ENCODE assay signal across 26 mouse cellular contexts in the genomic region with DNA sequence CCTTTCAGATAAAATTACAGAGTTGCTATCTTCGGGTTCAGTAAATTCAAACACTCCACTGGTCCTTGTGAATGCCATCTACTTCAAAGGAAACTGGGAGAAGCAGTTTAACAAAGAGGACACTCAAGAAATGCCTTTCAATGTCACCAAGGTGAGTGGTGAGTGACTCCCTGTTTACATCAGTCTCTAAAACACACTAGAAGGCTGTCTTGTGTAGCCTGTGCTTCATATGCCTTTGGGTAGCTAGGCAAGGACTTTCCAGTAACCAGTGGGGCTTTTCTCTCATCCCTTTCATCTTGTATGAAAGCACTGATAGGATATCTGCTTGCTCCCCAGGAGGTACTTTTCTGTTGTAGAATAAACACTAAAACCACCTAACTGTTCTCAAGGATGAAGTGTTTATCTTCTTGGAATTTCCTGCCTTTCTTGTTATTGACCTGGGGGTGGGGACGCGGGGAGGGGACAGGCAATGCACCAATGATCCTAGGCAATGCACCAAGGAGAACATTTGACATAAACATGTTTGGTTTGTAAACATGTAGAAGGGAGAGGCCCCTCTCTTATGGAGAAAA. TPM values are rescaled to one million over a fixed set of nuclear protein-coding genes. Genes with fewer than 3 reads are reported as not detected.
DNase-seq lines count a peak whose midpoint lies in the region; ATAC-seq lines count a peak whose summit lies in the region.
"Had no signal": no experiment of that assay in that cellular context is flagged by ENCODE, and none has a peak within 500 bp of the region (broad histone marks: within the 10 kb centered on the region; RNA-seq: fewer than 3 reads in every experiment).

No protein-coding gene starts in this region.

- peak overlapping the region; percentile 40 for H3K27ac ChIP-seq in liver, embryonic 13.5 days
- H3K27ac ChIP-seq in liver, embryonic 11.5 days (ENCODE audit: low read depth, low read length) = no peak overlapping the region
- H3K27ac ChIP-seq in lung, embryonic 15.5 days = peak overlapping the region; percentile 58
- no peak overlapping the region for H3K27ac ChIP-seq in limb, embryonic 10.5 days
- H3K27ac ChIP-seq: forebrain, embryonic 13.5 days; gastrocnemius, adult 2 months; heart, embryonic 13.5 days; hindbrain, embryonic 12.5 days; kidney, postnatal 0 days; liver, embryonic 14.5 days; midbrain, embryonic 15.5 days; neural tube, embryonic 12.5 days had no signal

- H3K4me3 ChIP-seq in liver, embryonic 13.5 days (replicated peaks) = no peak overlapping the region
- H3K4me3 ChIP-seq in liver, embryonic 11.5 days (ENCODE audit: low read depth, low read length) = no peak overlapping the region
- no peak overlapping the region for H3K4me3 ChIP-seq in lung, embryonic 15.5 days
- H3K4me3 ChIP-seq in limb, embryonic 10.5 days = no peak overlapping the region
- H3K4me3 ChIP-seq: forebrain, embryonic 13.5 days; gastrocnemius, adult 2 months; heart, embryonic 13.5 days; hindbrain, embryonic 12.5 days; midbrain, embryonic 15.5 days; neural tube, embryonic 12.5 days had no signal

- no peak overlapping the region for H3K9ac ChIP-seq in liver, embryonic 13.5 days
- no peak overlapping the region for H3K9ac ChIP-seq in liver, embryonic 11.5 days (ENCODE audit: low read depth, low read length)
- H3K9ac ChIP-seq in lung, embryonic 15.5 days = no peak overlapping the region
- H3K9ac ChIP-seq: forebrain, embryonic 13.5 days; heart, embryonic 13.5 days; hindbrain, embryonic 12.5 days; liver, embryonic 14.5 days; midbrain, embryonic 15.5 days; neural tube, embryonic 12.5 days had no signal

- H3K4me1 ChIP-seq in liver, embryonic 13.5 days (replicated peaks) = peaks cover 36% of the 10 kb centered on the region
- peaks cover 7% of the 10 kb centered on the region for H3K4me1 ChIP-seq in liver, embryonic 11.5 days (replicated peaks; ENCODE audit: control insufficient read depth, insufficient read depth, low read length)
- peaks cover 14% of the 10 kb centered on the region for H3K4me1 ChIP-seq in lung, embryonic 15.5 days
- H3K4me1 ChIP-seq in limb, embryonic 10.5 days = no peaks in the 10 kb centered on the region
- H3K4me1 ChIP-seq: forebrain, embryonic 13.5 days; hindbrain, embryonic 12.5 days; midbrain, embryonic 15.5 days; neural tube, embryonic 12.5 days had no signal

- peak; percentile 7 for DNase-seq in embryo, embryonic 10 days (ENCODE audit: low spot score)
- DNase-seq in embryo, embryonic 9.5 days (ENCODE audit: extremely low spot score) = no peak
- DNase-seq in liver, embryonic 13.5 days = no peak
- no peak for DNase-seq in liver, embryonic 11.5 days (ENCODE audit: low spot score)
- peak; percentile 68 for DNase-seq in lung, postnatal 36 days
- no peak for DNase-seq in limb, embryonic 10.5 days (ENCODE audit: low spot score)
- DNase-seq in layer of hippocampus, adult 8-10 months (ENCODE audit: low spot score in 2 of 2) = no peak
- DNase-seq: cerebellum, adult 18-20 months; cerebellum, postnatal 14 days; embryo, embryonic 11 days; gastrocnemius, adult 2 months; heart, postnatal 14 days; kidney, adult 11 months; right cerebral cortex, postnatal 14 days; spleen, adult 18-20 months had no signal

- no peak overlapping the region for H3K4me2 ChIP-seq in liver, embryonic 13.5 days
- no peak overlapping the region for H3K4me2 ChIP-seq in liver, embryonic 11.5 days
- no peak overlapping the region for H3K4me2 ChIP-seq in lung, embryonic 15.5 days
- H3K4me2 ChIP-seq: forebrain, embryonic 13.5 days; heart, embryonic 13.5 days; hindbrain, embryonic 12.5 days; midbrain, embryonic 15.5 days; neural tube, embryonic 12.5 days had no signal

- H3K36me3 ChIP-seq in liver, embryonic 13.5 days = peaks cover 14% of the 10 kb centered on the region
- no peaks in the 10 kb centered on the region for H3K36me3 ChIP-seq in liver, embryonic 11.5 days (ENCODE audit: control insufficient read depth, insufficient read depth, low read length)
- peaks cover 8% of the 10 kb centered on the region; the same call in 1 of the 2 replicates for H3K36me3 ChIP-seq in lung, embryonic 15.5 days
- H3K36me3 ChIP-seq in limb, embryonic 10.5 days = no peaks in the 10 kb centered on the region
- H3K36me3 ChIP-seq: hindbrain, embryonic 12.5 days; midbrain, embryonic 15.5 days; neural tube, embryonic 12.5 days had no signal

- H3K9me3 ChIP-seq in liver, embryonic 13.5 days (replicated peaks) = no peaks in the 10 kb centered on the region
- no peaks in the 10 kb centered on the region for H3K9me3 ChIP-seq in liver, embryonic 11.5 days (ENCODE audit: control insufficient read depth, low read length)
- H3K9me3 ChIP-seq in lung, embryonic 15.5 days = no peaks in the 10 kb centered on the region
- H3K9me3 ChIP-seq in limb, embryonic 10.5 days (replicated peaks) = no peaks in the 10 kb centered on the region
- H3K9me3 ChIP-seq: forebrain, embryonic 13.5 days; heart, embryonic 13.5 days; hindbrain, embryonic 12.5 days; midbrain, embryonic 15.5 days had no signal

- no peaks in the 10 kb centered on the region for H3K27me3 ChIP-seq in liver, embryonic 13.5 days
- H3K27me3 ChIP-seq in liver, embryonic 11.5 days (replicated peaks; ENCODE audit: control insufficient read depth, insufficient read depth, low read length) = no peaks in the 10 kb centered on the region
- no peaks in the 10 kb centered on the region for H3K27me3 ChIP-seq in lung, embryonic 15.5 days
- no peaks in the 10 kb centered on the region for H3K27me3 ChIP-seq in limb, embryonic 10.5 days (ENCODE audit: low read depth, poor library complexity, severe bottlenecking)
- H3K27me3 ChIP-seq: forebrain, embryonic 13.5 days; heart, embryonic 13.5 days; hindbrain, embryonic 12.5 days; midbrain, embryonic 15.5 days; neural tube, embryonic 12.5 days had no signal

- WGBS in liver, embryonic 13.5 days (ENCODE audit: insufficient replicate concordance) = 62% methylated on average over 3 of the region's 3 CpGs
- WGBS in liver, embryonic 11.5 days = 58% methylated on average over 3 of the region's 3 CpGs
- 16% methylated on average over 3 of the region's 3 CpGs for WGBS in lung, embryonic 15.5 days
- WGBS in limb, embryonic 10.5 days = 68% methylated on average over 3 of the region's 3 CpGs

- ATAC-seq in liver, embryonic 13.5 days (ENCODE audit: low read depth) = 0 out of 2 replicates have a peak, but pooled peaks have one; percentile 6
- ATAC-seq in liver, embryonic 11.5 days (replicated peaks; ENCODE audit: low FRiP score) = no peak
- ATAC-seq in lung, embryonic 15.5 days (ENCODE audit: borderline replicate concordance, extremely low read depth, low FRiP score, low TSS enrichment) = peak; percentile 72; the same call in 1 of the 2 replicates
- ATAC-seq: forebrain, embryonic 13.5 days; midbrain, embryonic 15.5 days had no signal

RNA-seq across cellular contexts. Expression of a gene that starts 10.0 kb away (rescaled TPM):
- 5.5 and 5.8 TPM in 2 replicates for polyA plus RNA-seq in liver, embryonic 13.5 days (2015; fragmentation: Nextera tagmentation; extraction: Ambion mirVana)
- 3.8 and 6.4 TPM in 2 replicates for polyA plus RNA-seq in liver, embryonic 11.5 days (2014; fragmentation: Nextera tagmentation; extraction: Ambion mirVana)
- 34.5 and 34.6 TPM in 2 replicates for polyA plus RNA-seq in lung, embryonic 15.5 days (2015; fragmentation: Nextera tagmentation; extraction: Ambion mirVana)
- 0.33 and 0.50 TPM in 2 replicates for polyA plus RNA-seq in limb, embryonic 10.5 days (2016; fragmentation: Nextera tagmentation; extraction: Ambion mirVana)
- 1 to 10 TPM in 3 of 4 experiments, under 1 TPM in 1; 0.72 to 1.6 (median 1.2) TPM for total RNA-seq in layer of hippocampus, adult 8-10 months (2022)

RNA-seq across cellular contexts. Expression of a gene that starts 28.1 kb away (rescaled TPM):
- polyA plus RNA-seq in liver, embryonic 13.5 days (2015; fragmentation: Nextera tagmentation; extraction: Ambion mirVana) = 2.1 and 2.2 TPM in 2 replicates
- polyA plus RNA-seq in liver, embryonic 11.5 days (2014; fragmentation: Nextera tagmentation; extraction: Ambion mirVana) = 3.2 and 3.4 TPM in 2 replicates
- 32.3 and 36.3 TPM in 2 replicates for polyA plus RNA-seq in lung, embryonic 15.5 days (2015; fragmentation: Nextera tagmentation; extraction: Ambion mirVana)
- 0.84 and 1.0 TPM in 2 replicates for polyA plus RNA-seq in limb, embryonic 10.5 days (2016; fragmentation: Nextera tagmentation; extraction: Ambion mirVana)
- total RNA-seq in layer of hippocampus, adult 8-10 months (2022) = 1 to 10 TPM; 5.5 to 6.5 (median 5.9) TPM

RNA-seq across cellular contexts. Expression of a gene that starts 52.2 kb away (rescaled TPM):
- polyA plus RNA-seq in liver, embryonic 13.5 days (2015; fragmentation: Nextera tagmentation; extraction: Ambion mirVana) = 0.10 TPM in 1 of 2 replicates, not detected in the other
- polyA plus RNA-seq in liver, embryonic 11.5 days (2014; fragmentation: Nextera tagmentation; extraction: Ambion mirVana) = not detected in 2 replicates
- polyA plus RNA-seq in lung, embryonic 15.5 days (2015; fragmentation: Nextera tagmentation; extraction: Ambion mirVana) = 0.15 and 0.19 TPM in 2 replicates
- not detected in 2 replicates for polyA plus RNA-seq in limb, embryonic 10.5 days (2016; fragmentation: Nextera tagmentation; extraction: Ambion mirVana)
- total RNA-seq in layer of hippocampus, adult 8-10 months (2022) = not detected
- total RNA-seq: gastrocnemius, adult 2 months; layer of hippocampus, postnatal 25 days; megakaryocyte-erythroid progenitor cell, adult 5-6 weeks had no signal
- polyA plus RNA-seq: limb, embryonic 11.5 days had no signal

Comparison
In these comparisons a context has a peak if more than half of its experiments do, and no peak if none do; other contexts are left out.
1. DNase-seq: peak in embryo, embryonic 10 days (single experiment) and lung, postnatal 36 days (single experiment); none in embryo, embryonic 9.5 days (single experiment), liver, embryonic 13.5 days (single experiment), liver, embryonic 11.5 days (single experiment), limb, embryonic 10.5 days (single experiment) and layer of hippocampus, adult 8-10 months (0 of 2).
2. H3K27ac ChIP-seq: peak in liver, embryonic 13.5 days (single experiment) and lung, embryonic 15.5 days (single experiment); none in liver, embryonic 11.5 days (single experiment) and limb, embryonic 10.5 days (single experiment).